Mouse (Mus musculus): ENCODE measurements around the gene Wdr83os.

GRCm38 (mm10) chr8:85081216-85081555, 646 bp downstream of the Wdr83os start, which contains the start of gene Wdr83:
- TF ChIP-seq CTCF (IDR thresholded peaks at IDR 0.05; ENCODE audit: insufficient read depth, low read depth, low read length), result no peak
- TF ChIP-seq POLR2A (IDR thresholded peaks at IDR 0.05; ENCODE audit: insufficient read depth, low read depth, low read length), result no peak

Data from olfactory bulb, adult 2 months (tissue).